Mouse (Mus musculus): ENCODE results near the gene Sephs2. TPM values are rescaled to one million over a fixed set of nuclear protein-coding genes. Genes with fewer than 3 reads are reported as not detected.
A peak's percentile ranks its signal among the peaks of the same experiment; 100 is the strongest.

Gene Sephs2
- 78.0 and 79.2 TPM in 2 replicates for polyA plus RNA-seq (2014; fragmentation: Nextera tagmentation; extraction: Ambion mirVana)

GRCm38 (mm10) chr7:127273925-127274789, at the start of gene Sephs2:
TSS of gene Sephs2 (minus strand) at chr7:127274055.
- WGBS: 3% methylated on average over 39 of the region's 39 CpGs
- H3K4me2 ChIP-seq (ENCODE audit: low read depth): peak within 1 kb of the TSS; percentile 93
- H3K27me3 ChIP-seq (ENCODE audit: control insufficient read depth, insufficient read depth, low read length): no peaks in the 10 kb centered on the region
- H3K36me3 ChIP-seq (ENCODE audit: control insufficient read depth, insufficient read depth, low read length): no peaks in the 10 kb centered on the region
- H3K9me3 ChIP-seq (ENCODE audit: control insufficient read depth, low read length): no peaks in the 10 kb centered on the region
- peak; percentile 89 for ATAC-seq (ENCODE audit: insufficient read depth, low FRiP score, low TSS enrichment)
- peak; percentile 92 for DNase-seq (ENCODE audit: low spot score)
- peak within 1 kb of the TSS; percentile 86 for H3K4me3 ChIP-seq (ENCODE audit: low read depth, low read length)
- peak within 1 kb of the TSS; percentile 93 for H3K9ac ChIP-seq (ENCODE audit: low read length)
- peaks cover 7% of the 10 kb centered on the region for H3K4me1 ChIP-seq (ENCODE audit: control insufficient read depth, insufficient read depth, low read length)
- peak within 1 kb of the TSS; percentile 67; the same call in 1 of the 2 replicates for H3K27ac ChIP-seq (ENCODE audit: low read depth, low read length)

- Histone ChIP-seq H3K9me3 (ENCODE audit: control insufficient read depth, low read length) (no peaks in the 10 kb centered on the region), H3K4me2 (ENCODE audit: low read depth) (no peak overlapping the region), H3K9ac (ENCODE audit: low read length) (no peak overlapping the region), H3K27ac (ENCODE audit: low read depth, low read length) (no peak overlapping the region), H3K4me3 (ENCODE audit: low read depth, low read length) (no peak overlapping the region), H3K27me3 (ENCODE audit: control insufficient read depth, insufficient read depth, low read length) (no peaks in the 10 kb centered on the region), H3K36me3 (ENCODE audit: control insufficient read depth, insufficient read depth, low read length) (no peaks in the 10 kb centered on the region), H3K4me1 (ENCODE audit: control insufficient read depth, insufficient read depth, low read length) (no peaks in the 10 kb centered on the region)
- 33% methylated on average over 5 of the region's 5 CpGs for WGBS
- no peak for ATAC-seq (ENCODE audit: insufficient read depth, low FRiP score, low TSS enrichment)
- no peak for DNase-seq (ENCODE audit: low spot score)
Measured at GRCm38 (mm10) chr7:127322085-127322484, 48.2 kb upstream of the Sephs2 start.

- no peaks in the 10 kb centered on the region for H3K36me3 ChIP-seq (ENCODE audit: control insufficient read depth, insufficient read depth, low read length)
- no peak for ATAC-seq (ENCODE audit: insufficient read depth, low FRiP score, low TSS enrichment)
- no peaks in the 10 kb centered on the region for H3K27me3 ChIP-seq (ENCODE audit: control insufficient read depth, insufficient read depth, low read length)
- no peak overlapping the region for H3K27ac ChIP-seq (ENCODE audit: low read depth, low read length)
- no peak overlapping the region for H3K4me3 ChIP-seq (ENCODE audit: low read depth, low read length)
- no peak overlapping the region for H3K9ac ChIP-seq (ENCODE audit: low read length)
- no peaks in the 10 kb centered on the region for H3K9me3 ChIP-seq (ENCODE audit: control insufficient read depth, low read length)
- no peaks in the 10 kb centered on the region for H3K4me1 ChIP-seq (ENCODE audit: control insufficient read depth, insufficient read depth, low read length)
- H3K4me2 ChIP-seq (ENCODE audit: low read depth): no peak overlapping the region
- no peak for DNase-seq (ENCODE audit: low spot score)
- WGBS: 76% methylated on average over 4 of the region's 4 CpGs
Measured at GRCm38 (mm10) chr7:127321106-127321505, 47.3 kb upstream of the Sephs2 start.

GRCm38 (mm10) chr7:127313912-127314311, 40.1 kb upstream of the Sephs2 start:
- no peak overlapping the region for H3K4me3 ChIP-seq (ENCODE audit: low read depth, low read length)
- H3K4me2 ChIP-seq (ENCODE audit: low read depth): no peak overlapping the region
- H3K9me3 ChIP-seq (ENCODE audit: control insufficient read depth, low read length): no peaks in the 10 kb centered on the region
- no peak overlapping the region for H3K27ac ChIP-seq (ENCODE audit: low read depth, low read length)
- no peaks in the 10 kb centered on the region for H3K4me1 ChIP-seq (ENCODE audit: control insufficient read depth, insufficient read depth, low read length)
- no peaks in the 10 kb centered on the region for H3K27me3 ChIP-seq (ENCODE audit: control insufficient read depth, insufficient read depth, low read length)
- no peaks in the 10 kb centered on the region for H3K36me3 ChIP-seq (ENCODE audit: control insufficient read depth, insufficient read depth, low read length)
- ATAC-seq (ENCODE audit: insufficient read depth, low FRiP score, low TSS enrichment) (no peak), DNase-seq (ENCODE audit: low spot score) (no peak)
- WGBS: 55% methylated on average over 8 of the region's 8 CpGs
- no peak overlapping the region for H3K9ac ChIP-seq (ENCODE audit: low read length)

GRCm38 (mm10) chr7:127309951-127310350, 36.1 kb upstream of the Sephs2 start:
- DNase-seq (ENCODE audit: low spot score) (no peak), ATAC-seq (ENCODE audit: insufficient read depth, low FRiP score, low TSS enrichment) (no peak)
- H3K27me3 ChIP-seq (ENCODE audit: control insufficient read depth, insufficient read depth, low read length): no peaks in the 10 kb centered on the region
- H3K9ac ChIP-seq (ENCODE audit: low read length): no peak overlapping the region
- no peak overlapping the region for H3K4me3 ChIP-seq (ENCODE audit: low read depth, low read length)
- no peaks in the 10 kb centered on the region for H3K9me3 ChIP-seq (ENCODE audit: control insufficient read depth, low read length)
- no peak overlapping the region for H3K4me2 ChIP-seq (ENCODE audit: low read depth)
- H3K4me1 ChIP-seq (ENCODE audit: control insufficient read depth, insufficient read depth, low read length): no peaks in the 10 kb centered on the region
- no peaks in the 10 kb centered on the region for H3K36me3 ChIP-seq (ENCODE audit: control insufficient read depth, insufficient read depth, low read length)
- H3K27ac ChIP-seq (ENCODE audit: low read depth, low read length): no peak overlapping the region
- 72% methylated on average over 12 of the region's 12 CpGs for WGBS

- Histone ChIP-seq H3K27me3 (ENCODE audit: control insufficient read depth, insufficient read depth, low read length) (no peaks in the 10 kb centered on the region), H3K9me3 (ENCODE audit: control insufficient read depth, low read length) (no peaks in the 10 kb centered on the region), H3K36me3 (ENCODE audit: control insufficient read depth, insufficient read depth, low read length) (no peaks in the 10 kb centered on the region), H3K9ac (ENCODE audit: low read length) (no peak overlapping the region), H3K4me3 (ENCODE audit: low read depth, low read length) (no peak overlapping the region), H3K4me2 (ENCODE audit: low read depth) (no peak overlapping the region), H3K4me1 (ENCODE audit: control insufficient read depth, insufficient read depth, low read length) (no peaks in the 10 kb centered on the region), H3K27ac (ENCODE audit: low read depth, low read length) (no peak overlapping the region)
- 69% methylated on average over 4 of the region's 4 CpGs for WGBS
- DNase-seq (ENCODE audit: low spot score) (peak; percentile 44), ATAC-seq (ENCODE audit: insufficient read depth, low FRiP score, low TSS enrichment) (no peak)
Measured at GRCm38 (mm10) chr7:127308887-127309286, 35.0 kb upstream of the Sephs2 start.

GRCm38 (mm10) chr7:127308431-127308830, 34.6 kb upstream of the Sephs2 start:
- Histone ChIP-seq H3K9me3 (ENCODE audit: control insufficient read depth, low read length) (no peaks in the 10 kb centered on the region), H3K9ac (ENCODE audit: low read length) (no peak overlapping the region), H3K4me1 (ENCODE audit: control insufficient read depth, insufficient read depth, low read length) (no peaks in the 10 kb centered on the region), H3K4me2 (ENCODE audit: low read depth) (no peak overlapping the region), H3K27ac (ENCODE audit: low read depth, low read length) (no peak overlapping the region), H3K4me3 (ENCODE audit: low read depth, low read length) (no peak overlapping the region), H3K36me3 (ENCODE audit: control insufficient read depth, insufficient read depth, low read length) (no peaks in the 10 kb centered on the region), H3K27me3 (ENCODE audit: control insufficient read depth, insufficient read depth, low read length) (no peaks in the 10 kb centered on the region)
- no peak for DNase-seq (ENCODE audit: low spot score)
- WGBS: 84% methylated on average over 2 of the region's 2 CpGs
- no peak for ATAC-seq (ENCODE audit: insufficient read depth, low FRiP score, low TSS enrichment)

- H3K36me3 ChIP-seq (ENCODE audit: control insufficient read depth, insufficient read depth, low read length): no peaks in the 10 kb centered on the region
- 94% methylated on average over 5 of the region's 5 CpGs for WGBS
- H3K27me3 ChIP-seq (ENCODE audit: control insufficient read depth, insufficient read depth, low read length): no peaks in the 10 kb centered on the region
- no peaks in the 10 kb centered on the region for H3K4me1 ChIP-seq (ENCODE audit: control insufficient read depth, insufficient read depth, low read length)
- no peak overlapping the region for H3K4me2 ChIP-seq (ENCODE audit: low read depth)
- no peak overlapping the region for H3K9ac ChIP-seq (ENCODE audit: low read length)
- H3K9me3 ChIP-seq (ENCODE audit: control insufficient read depth, low read length): no peaks in the 10 kb centered on the region
- ATAC-seq (ENCODE audit: insufficient read depth, low FRiP score, low TSS enrichment) (no peak), DNase-seq (ENCODE audit: low spot score) (no peak)
- no peak overlapping the region for H3K4me3 ChIP-seq (ENCODE audit: low read depth, low read length)
- H3K27ac ChIP-seq (ENCODE audit: low read depth, low read length): no peak overlapping the region
Measured at GRCm38 (mm10) chr7:127297586-127298193, 23.8 kb upstream of the Sephs2 start.
